Mouse (Mus musculus) adrenal gland, adult (tissue): Measurements from ENCODE around the gene Parl.

Experiments used
- DNase-seq, 2 experiments: peaks; one replicate each; pipeline ENCODE4 v3.0.0; 2022 to 2023; ENCODE audit warnings: low spot score in 1 of 2; ENCODE audit not compliant: inconsistent age in 2 of 2

Gene Parl

DNA sequence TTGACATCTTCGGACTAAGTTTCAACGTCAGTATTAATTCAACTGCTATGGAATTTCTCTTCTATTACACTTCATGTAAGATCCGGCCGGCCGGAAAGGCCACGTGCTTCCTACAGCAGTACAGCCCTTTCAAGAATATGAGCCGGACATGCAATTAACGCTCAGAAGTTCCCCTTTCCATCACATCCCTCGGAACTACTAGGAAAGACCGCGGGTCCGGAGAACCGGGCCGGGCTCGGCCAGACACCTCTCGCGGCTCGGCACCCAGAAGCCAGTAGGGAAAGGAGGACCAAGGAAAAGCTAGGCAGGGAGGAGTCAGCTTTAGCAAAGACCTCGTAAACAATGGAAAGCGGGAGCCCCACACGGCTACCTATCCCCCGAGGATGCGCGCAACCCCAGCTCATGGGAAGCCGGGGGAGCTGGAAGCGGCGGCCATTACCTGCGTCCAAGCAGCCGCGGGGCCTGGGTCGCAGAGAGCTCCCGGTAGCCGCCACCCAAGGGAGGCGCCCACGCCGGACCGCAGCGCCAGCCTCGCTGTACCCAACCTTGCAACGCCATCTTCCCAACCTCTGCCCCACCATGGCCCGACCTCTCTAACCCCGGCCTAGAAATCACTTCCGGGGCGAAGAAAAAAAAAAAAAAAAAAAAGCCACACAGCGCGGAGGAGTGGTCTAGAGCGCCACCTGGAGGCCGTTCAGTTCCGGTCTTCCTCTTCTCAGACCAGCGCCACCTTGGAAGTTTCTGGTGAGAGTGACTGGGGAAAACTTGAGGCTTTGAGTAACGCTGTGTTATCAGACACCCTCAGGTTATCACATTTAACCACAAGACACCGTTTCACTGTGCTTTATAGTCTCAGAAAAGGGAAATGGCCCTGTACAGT lies at the start of gene Parl:
TSS of gene Parl (minus strand) at position 618 of the 880 bp plus-strand sequence.
- peak; percentile 78 to 92 for DNase-seq

GRCm38 (mm10) chr16:20345464-20345863 lies 43.3 kb upstream of the Parl start:
- DNase-seq, result no peak

- DNase-seq, result no peak
Measured at GRCm38 (mm10) chr16:20338616-20339015, 36.4 kb upstream of the Parl start.

DNA sequence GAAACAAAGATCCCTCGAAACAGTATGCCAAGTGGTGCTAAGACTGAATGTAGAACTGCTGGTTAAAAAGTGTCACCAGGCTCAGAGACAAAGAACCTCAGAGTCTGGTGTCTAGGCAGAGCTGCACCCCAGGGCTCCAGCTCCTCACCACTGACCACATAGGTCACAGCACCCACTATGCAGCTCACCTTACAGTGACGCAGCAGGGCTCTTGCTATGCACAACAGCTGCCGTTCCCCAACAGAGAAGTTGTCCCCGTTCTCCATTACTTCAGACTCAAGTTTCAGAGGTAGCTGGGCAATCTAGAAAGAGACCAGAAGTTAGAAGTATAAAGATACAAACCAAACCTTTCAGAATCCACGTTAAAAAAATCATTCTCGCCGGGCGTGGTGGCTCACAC lies 32.7 kb upstream of the Parl start:
- DNase-seq, result no peak

GRCm38 (mm10) chr16:20328306-20328705 lies 26.1 kb upstream of the Parl start:
- DNase-seq, result no peak

GRCm38 (mm10) chr16:20325286-20325685 lies 23.1 kb upstream of the Parl start, which contains the start of gene Cyp2ab1:
Gene Cyp2ab1, minus strand, starts transcription at chr16:20325404.
- DNase-seq, result no peak

DNA sequence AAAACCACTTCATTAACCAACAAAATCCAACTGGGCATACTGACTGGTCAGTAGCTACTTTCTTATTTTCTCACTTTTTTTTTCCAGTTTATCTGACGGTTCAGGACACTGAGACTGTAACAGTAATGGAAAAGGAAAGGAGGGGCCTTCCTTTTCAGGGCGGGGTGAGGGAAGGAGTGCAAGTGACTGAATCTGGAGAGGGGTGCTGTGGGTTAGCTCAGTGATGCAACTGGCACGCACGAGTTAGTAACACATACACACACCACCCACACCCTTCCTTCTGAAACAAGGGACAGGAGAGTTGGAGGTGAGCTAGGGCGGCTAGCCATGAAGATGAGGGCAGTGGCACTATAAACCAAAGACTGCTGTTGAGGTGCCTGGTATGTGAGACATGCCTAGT lies 21.7 kb upstream of the Parl start:
- no peak for DNase-seq

DNA sequence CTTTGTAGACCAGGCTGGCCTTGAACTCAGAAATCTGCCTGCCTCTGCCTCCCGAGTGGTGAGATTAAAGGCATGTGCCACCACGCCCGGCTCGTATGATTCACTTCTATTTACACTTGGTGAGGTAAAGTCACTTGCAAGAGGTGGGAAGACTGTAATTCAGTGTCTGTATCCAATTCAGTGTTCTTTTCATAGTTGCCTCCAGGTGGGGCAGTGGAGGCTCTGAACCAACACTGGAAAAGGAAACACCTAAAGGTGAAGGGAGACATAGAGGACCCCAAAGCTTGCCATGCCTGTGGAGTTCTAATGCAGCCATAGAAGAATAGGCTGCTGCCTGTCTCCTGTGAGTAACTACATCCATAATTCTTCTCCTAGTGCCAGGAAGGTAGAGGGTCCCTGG lies 20.1 kb upstream of the Parl start:
- no peak for DNase-seq

DNA sequence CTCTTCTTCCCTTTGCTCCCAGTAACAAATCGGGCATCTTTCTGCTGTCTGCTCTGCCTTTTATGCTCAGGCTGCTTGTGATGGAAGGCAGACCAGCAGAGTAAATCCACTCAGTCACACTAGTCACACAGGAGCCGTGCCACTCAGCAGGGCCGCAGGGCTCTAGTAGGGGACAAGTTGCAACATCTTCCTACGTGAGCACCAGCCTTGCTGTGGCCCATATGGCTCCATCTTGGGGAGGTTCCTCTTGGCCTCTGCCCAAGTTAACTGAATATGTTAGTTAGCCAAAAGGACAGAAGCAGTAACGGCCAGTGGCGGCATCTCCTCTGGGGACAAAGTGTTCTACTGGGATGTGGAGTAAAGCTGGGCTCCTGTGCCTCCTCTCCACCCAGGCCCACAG lies 14.6 kb upstream of the Parl start:
- DNase-seq, result no peak

DNA sequence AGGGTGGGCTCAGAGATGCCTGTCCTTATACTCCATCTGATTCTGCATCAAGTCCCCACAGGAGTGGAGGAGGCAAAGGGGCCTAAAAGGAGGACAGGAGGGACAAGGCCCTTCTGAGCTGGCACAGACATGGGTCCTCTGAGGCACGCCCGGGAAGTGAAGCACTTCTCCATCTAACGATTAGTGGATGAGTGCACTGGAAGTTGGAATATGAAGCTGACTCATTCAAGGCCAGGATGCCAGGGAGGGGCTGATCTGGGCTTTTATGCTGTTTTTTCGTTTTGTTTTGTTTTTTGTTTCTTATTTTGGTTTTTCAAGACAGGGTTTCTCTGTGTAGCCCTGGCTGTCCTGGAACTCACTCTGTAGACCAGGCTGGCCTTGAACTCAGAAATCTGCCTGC lies 13.1 kb upstream of the Parl start:
- peak in 1 of 2 experiments; percentile 60 for DNase-seq

DNA sequence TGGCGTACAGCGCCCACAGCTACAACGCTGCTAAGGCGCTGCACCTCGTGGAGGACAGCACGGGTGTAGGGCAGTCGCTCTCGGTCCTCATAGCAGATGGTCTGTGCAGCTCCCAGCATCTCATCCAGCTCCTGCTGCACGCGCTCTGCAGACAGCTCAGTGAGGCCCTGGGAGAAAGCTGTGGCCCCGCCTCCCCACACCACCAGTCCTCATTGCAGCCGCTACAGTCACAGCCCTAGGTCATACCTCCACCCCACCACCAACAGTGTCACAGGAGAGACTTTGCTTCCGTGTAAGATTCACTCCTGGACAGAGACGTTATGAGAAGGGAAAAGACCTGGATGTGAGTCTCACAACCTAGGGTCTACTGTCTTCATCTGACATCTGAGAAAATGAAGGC lies 10.1 kb upstream of the Parl start:
- no peak for DNase-seq

- DNase-seq, result no peak
Measured at GRCm38 (mm10) chr16:20300076-20300475, 2.1 kb downstream of the Parl start.

- no peak for DNase-seq
Measured at GRCm38 (mm10) chr16:20280238-20280637, 21.9 kb downstream of the Parl start.

- DNase-seq, result no peak
Measured at GRCm38 (mm10) chr16:20279395-20279794, 22.8 kb downstream of the Parl start.

DNA sequence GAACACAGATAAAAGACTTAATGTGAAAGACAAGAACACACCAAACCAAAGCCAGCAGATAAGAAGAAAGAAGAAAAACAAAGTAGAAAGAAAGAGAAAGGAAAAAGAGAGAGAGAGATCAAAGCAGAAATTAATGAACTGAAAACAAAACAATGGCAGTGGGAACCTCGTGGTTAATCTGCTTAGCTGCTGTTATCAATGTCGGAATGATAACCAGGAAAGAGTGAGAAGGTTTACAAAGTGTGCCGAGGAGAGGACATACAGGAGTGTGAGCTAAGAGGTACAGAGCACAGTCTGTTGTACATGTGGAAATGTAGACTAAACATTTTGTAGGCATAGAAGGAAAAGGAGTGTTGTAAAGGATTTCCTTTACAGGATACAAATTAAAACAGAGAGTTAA lies 29.2 kb downstream of the Parl start:
- no peak for DNase-seq

- no peak for DNase-seq
Measured at GRCm38 (mm10) chr16:20271339-20271738, 30.8 kb downstream of the Parl start.

DNA sequence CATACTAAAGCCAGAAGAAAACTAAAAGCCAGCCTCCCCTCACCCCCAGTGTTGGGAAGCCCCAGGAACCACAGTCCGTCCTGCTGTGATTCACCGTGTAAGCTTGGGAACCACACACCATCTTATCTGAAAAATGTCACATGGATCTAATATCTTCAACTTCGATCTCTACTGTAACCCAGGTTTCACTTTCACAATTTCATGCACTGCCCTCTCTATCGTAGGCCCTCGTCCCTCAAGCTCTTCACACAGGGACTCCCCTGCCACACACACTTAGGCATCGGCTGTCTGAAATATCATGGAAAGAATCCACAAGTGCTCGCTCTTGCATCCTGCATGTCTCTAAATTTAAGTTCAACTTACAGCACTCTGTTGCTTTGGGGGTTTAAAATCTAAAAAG lies 37.1 kb downstream of the Parl start:
- peak in 1 of 2 experiments; percentile 36 for DNase-seq

DNA sequence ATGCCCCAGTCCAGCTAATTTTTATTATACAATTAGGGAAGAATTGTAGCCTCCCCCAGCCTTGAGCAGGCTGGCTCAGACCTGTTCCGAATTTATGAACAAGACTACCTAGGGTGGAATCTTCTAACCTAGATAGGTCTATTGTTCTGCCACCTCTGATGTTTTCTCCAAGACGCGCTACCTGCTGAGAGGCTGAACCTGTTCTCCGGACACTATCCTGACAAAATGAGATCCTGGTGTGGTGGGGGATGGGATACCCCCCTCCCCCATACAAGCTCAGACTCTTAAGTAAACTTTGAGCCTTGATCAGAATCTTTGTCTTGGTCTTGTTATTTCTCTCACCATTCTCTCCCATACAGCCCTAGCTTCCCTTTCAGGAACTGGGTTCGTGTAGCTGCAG lies 44.3 kb downstream of the Parl start:
- no peak for DNase-seq

DNA sequence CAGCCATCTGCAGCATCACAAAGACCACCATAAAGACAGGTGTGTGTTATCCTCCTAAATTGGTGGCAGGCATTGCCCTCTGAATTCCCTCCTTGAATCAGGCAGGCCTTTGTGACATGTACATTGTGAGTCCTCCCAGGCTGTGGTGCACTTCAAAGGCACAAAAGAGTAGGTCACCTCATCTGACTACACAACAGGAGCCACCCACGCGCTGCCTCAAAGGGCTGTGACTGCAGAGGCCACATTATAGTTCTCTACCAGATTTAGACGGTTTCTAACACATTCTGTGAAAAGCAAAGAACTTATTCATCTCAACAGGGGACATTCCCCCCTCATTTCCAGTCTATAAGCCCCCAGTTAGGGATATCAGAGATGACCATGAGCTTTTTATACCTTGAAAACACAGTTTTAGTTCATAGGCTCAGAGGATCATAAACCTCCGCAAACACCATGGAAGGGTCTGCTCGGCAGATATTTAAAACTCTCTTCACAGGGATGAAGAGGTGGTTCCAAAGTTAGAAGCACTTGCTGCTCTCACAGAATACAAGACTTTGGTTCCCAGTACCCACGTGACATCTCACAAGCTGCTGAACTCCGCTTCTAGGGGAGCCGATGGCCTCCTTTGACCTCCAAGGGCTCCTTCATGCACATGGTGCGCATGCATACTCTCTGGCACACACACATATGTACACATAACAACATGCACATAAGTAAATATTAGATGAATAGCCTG lies 53.6 kb downstream of the Parl start:
- DNase-seq, result no peak

DNA sequence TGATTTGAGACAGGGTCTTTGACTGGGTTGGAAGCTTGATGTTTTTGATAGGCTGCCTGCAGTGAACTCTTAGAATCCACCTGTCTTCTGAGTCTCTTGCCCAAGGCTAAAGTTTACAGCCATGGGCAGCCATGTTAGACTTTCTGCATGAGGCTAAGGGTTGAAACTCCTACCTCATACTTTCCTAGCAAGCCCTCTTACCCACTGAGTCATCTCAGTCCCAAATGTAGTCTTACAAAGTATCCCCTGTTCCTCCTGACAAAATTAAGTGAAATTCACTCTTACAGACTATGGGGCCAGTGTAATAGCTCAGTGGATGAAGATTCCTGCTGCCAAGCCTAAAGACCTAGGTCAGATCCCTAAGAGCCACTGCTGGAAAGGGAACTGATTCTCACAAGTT lies 55.1 kb downstream of the Parl start:
- DNase-seq, result no peak

DNA sequence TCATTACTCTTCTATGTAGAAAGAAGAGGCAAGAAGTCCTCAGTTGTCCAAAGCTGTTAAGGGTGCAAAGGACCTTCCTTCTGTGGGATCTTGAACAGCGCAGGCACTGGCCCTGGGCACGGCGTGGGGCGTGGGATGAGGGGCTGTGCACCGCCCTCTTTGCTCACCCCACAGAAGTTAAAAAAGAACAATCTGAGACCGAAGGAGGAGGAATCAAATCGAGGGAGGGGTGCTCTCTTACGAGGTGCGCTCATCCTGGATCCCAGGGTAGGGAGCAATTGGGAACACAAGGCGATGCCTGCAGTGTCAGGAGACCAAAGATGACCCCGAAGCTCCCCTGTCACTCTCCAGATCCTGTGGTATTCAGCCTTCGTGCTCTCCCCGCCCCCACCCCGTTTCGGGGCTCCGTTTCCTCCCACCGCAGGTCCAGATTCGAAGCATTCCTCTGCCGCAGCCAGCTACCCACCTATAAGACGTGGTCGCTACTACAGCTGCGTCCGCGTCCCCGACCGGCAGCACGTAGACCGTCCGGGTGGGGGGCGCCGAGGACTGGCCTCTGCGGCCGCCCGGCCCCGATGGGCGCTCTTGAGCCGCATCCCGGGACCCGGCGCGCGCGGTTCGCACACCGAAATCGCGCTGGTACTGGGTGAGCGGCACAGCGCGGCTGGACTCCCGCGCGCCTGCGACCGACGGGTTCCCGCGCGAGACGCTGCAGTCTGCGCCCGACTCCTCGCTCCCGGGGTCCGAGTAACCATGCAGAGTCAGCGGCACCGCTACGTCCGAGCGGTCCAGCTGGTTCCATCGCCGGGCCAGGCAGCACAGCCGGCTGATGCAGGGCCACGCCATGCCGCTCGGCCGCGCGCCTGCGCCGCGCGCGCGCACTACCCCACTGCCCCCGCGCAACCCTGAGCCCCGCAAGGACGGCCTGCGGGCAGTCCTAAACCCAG lies 61.4 kb downstream of the Parl start, which contains the start of gene Map6d1:
TSS of gene Map6d1 (minus strand) at position 891 of the 947 bp plus-strand sequence.
- peak; percentile 53 to 87 for DNase-seq
